Mouse (Mus musculus) B cell, adult (primary cell): ENCODE measurements around the gene Myo1f. TPM values are rescaled to one million over a fixed set of nuclear protein-coding genes. Genes with fewer than 3 reads are reported as not detected.

Experiments
- total RNA-seq: library from RNA; stranded (reverse); gene quantifications from 4 replicates; pipeline ENCODE4 v1.2.4, GENCODE M21; 2023; ENCODE audit not compliant: inconsistent age

Myo1f gene
- total RNA-seq, result 14.9 to 25.4 TPM (median 19.3 TPM) in 4 replicates

DNA sequence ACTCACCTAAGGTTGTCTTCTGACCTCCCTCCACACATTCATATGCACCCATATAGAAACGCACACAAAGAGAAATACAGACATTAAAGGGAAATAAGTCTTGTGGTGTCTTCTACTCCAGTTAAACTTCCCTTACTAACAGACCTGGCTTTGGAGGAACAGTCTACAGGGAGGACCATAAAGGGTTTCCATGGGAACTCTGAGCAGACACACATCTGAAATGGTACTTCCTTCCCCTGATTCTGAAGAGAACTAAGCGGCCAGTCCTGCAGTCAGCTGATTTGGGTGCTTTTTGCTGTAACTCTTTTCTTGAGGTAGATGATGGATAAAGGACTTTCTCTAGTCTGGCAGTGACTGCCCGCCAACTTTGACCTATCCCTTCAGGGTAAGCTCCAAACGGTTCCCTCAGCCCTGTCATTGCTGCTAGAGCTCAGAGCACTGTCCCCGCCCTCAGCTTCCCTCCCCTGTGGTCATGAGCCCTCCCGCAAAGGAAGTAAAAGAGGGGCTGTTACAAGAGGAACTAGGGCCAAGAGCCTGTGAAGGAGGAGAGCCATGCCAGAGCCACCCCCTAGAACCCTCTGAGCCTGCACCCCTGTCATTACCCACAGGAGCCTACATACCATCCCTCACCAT is at the start of gene Myo1f:
TSS of gene Myo1f (plus strand) at position 485 of the 633 bp plus-strand sequence.

DNA sequence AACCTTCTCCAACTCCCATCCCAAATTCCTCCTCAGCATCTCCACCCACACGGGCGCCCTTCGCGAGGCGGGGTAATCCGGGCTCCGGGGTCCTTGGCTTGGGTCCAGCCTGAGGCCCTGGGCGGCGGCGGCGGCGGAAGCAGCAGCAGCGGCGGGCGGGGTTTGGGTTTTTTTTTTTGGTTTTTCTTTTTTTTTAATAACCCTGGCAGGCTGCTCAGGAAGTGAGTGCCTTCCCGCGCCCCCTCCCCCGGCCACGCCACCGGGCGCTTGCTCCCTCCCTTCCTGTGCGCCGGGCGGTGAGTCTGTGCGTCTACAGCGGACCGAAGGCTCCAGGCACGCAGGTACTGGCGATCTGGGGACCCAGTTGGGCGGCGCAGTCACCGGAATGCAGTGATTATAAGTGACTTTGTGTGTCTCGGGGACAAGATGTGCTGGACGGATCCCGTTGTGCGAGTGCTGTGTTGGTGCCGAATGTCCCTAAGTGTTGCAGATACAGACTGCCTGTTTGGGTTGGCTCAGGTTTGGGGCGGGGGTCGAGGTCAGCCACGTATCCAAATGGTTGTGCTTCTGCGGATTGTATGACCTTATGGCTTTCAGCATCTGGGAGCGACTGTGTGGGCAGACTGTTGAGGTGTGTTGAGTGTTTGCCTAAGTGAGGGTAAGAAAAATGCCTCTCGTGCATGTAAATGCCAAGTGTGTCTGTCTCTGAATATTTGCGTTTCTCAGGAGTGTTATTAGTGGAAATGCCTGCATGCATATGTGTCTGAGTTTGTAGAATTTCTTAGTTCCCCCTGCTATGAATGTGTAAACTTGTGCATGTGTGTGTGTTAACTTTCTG is 31.4 kb upstream of the Myo1f start, which contains the start of gene Adamts10:
TSS of gene Adamts10 (plus strand) at position 287 of the 838 bp plus-strand sequence.

DNA sequence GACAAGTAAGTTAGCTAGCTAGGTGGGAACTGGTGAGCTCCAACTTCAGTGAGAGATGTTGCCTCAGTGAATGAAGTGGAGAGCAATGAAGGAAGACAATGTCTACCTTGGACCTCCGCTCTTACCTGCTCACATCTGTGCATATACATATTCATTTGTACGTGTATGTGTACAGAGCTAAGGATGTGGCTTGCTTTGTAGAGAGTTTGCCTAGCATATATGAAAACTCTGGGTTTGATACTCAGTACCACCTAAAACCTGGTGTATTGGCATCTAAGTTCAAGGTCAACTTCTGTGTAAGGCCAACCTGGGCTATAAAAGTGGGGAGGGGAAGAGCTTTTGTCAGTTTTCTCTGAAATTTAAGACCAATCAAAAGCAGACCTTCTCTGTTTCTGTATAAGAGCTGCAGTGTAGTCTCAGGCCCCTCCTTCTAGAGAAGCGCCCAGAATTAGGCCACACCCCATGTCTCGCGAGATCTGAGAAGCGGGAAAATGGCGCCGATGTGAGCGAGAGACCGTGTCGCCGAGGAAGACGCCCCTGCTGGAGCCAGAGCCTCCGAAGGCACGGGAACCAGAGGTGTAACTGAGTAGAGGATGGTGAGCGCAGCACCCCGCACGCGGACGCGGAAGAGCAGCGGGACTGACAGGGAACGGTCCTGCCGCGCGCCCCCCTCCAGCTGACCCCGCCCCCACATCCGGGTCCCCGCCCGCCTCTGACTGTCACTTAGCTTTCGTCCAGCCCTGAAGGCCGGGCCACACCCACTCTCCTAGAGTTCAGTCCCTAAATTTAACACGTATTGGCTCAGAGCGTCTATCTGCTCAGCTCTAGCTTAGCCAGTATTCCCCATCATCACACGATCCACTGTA is 73.3 kb downstream of the Myo1f start, which contains the start of gene Zfp414:
TSS of gene Zfp414 (plus strand) at position 470 of the 866 bp plus-strand sequence.

GRCm38 (mm10) chr17:33637516-33638276 is 82.2 kb downstream of the Myo1f start, which contains the start of gene Pram1:
TSS of gene Pram1 (plus strand) at chr17:33638056.

Other genes starting within 250 kb of the Myo1f start
- gene Zfp81, start 196.8 kb upstream of the Myo1f start, total RNA-seq, result 12.9 to 18.0 TPM (median 14.4 TPM) in 4 replicates
- gene Zfp101, start 161.1 kb upstream of the Myo1f start, total RNA-seq, result 5.7 to 7.9 TPM (median 6.5 TPM) in 4 replicates
- gene Actl9, start 122.8 kb upstream of the Myo1f start, total RNA-seq, result not detected in 4 replicates
- 62.4 to 74.4 TPM (median 67.5 TPM) in 4 replicates for gene Adamts10, start 31.5 kb upstream of the Myo1f start, total RNA-seq
- gene Zfp414, start 73.4 kb downstream of the Myo1f start, total RNA-seq, result 38.0 to 41.7 TPM (median 39.7 TPM) in 4 replicates
- 0.48 to 2.5 TPM (median 1.3 TPM) in 4 replicates for gene Pram1, start 82.3 kb downstream of the Myo1f start, total RNA-seq
- 356 to 376 TPM (median 371 TPM) in 4 replicates for gene Hnrnpm, start 131.2 kb downstream of the Myo1f start, total RNA-seq
- 45.6 to 49.2 TPM (median 46.3 TPM) in 4 replicates for gene March2, start 163.0 kb downstream of the Myo1f start, total RNA-seq
- 205 to 231 TPM (median 213 TPM) in 4 replicates for gene Rab11b, start 204.8 kb downstream of the Myo1f start, total RNA-seq
- 0.24 to 1.2 TPM (median 0.64 TPM) in 4 replicates for gene Angptl4, start 226.1 kb downstream of the Myo1f start, total RNA-seq